Mouse (Mus musculus) liver, embryonic 12.5 days (tissue): ENCODE results near the gene Tcf15. TPM values are rescaled to one million over a fixed set of nuclear protein-coding genes. Genes with fewer than 3 reads are reported as not detected.

Source experiments
- polyA plus RNA-seq: library from polyadenylated mRNA; unstranded; fragments of >200 nt; fragmentation: Nextera tagmentation; extraction: Ambion mirVana; gene quantifications from 2 replicates; pipeline ENCODE4 v1.2.1, GENCODE M21; 2016

Gene Tcf15
- polyA plus RNA-seq, 1 experiment from 2014 or later = 0.42 TPM

Other genes starting within 250 kb of the Tcf15 start
- 0.05 and 0.08 TPM in 2 replicates for gene Angpt4, start 232.4 kb upstream of the Tcf15 start, polyA plus RNA-seq
- gene Fam110a, start 163.3 kb upstream of the Tcf15 start, polyA plus RNA-seq = 11.1 and 11.8 TPM in 2 replicates
- 1.3 and 1.9 TPM in 2 replicates for gene Slc52a3, start 147.1 kb upstream of the Tcf15 start, polyA plus RNA-seq
- not detected in 2 replicates for gene Scrt2, start 62.0 kb upstream of the Tcf15 start, polyA plus RNA-seq
- gene Srxn1, start 38.0 kb upstream of the Tcf15 start, polyA plus RNA-seq = 23.1 and 27.2 TPM in 2 replicates
- gene Csnk2a1, start 83.3 kb downstream of the Tcf15 start, polyA plus RNA-seq = 44.0 and 48.8 TPM in 2 replicates
- gene Tbc1d20, start 150.3 kb downstream of the Tcf15 start, polyA plus RNA-seq = 17.9 and 18.4 TPM in 2 replicates
- gene Rbck1, start 189.1 kb downstream of the Tcf15 start, polyA plus RNA-seq = 67.4 and 69.6 TPM in 2 replicates
- gene Trib3, start 200.5 kb downstream of the Tcf15 start, polyA plus RNA-seq = 6.1 and 7.2 TPM in 2 replicates
- gene Nrsn2, start 233.1 kb downstream of the Tcf15 start, polyA plus RNA-seq = 0.08 TPM in 1 of 2 replicates, not detected in the other